Mouse (Mus musculus) lung, postnatal 0 days (tissue): ENCODE measurements at regions not wholly inside any gene's neighbourhood (a gene's known extent, or its start where the extent isn't known, plus 50 kb on each side); places are given as distances from the start of the nearest gene placed in this dataset.

ENCODE experiments used
- CTCF ChIP-seq: IDR thresholded peaks from 2 replicates; pipeline ENCODE4 v1.5.1; 2016; ENCODE audit warnings: antibody characterized with exemption, mild to moderate bottlenecking
- EP300 ChIP-seq: IDR thresholded peaks from 2 replicates; pipeline ENCODE4 v1.6.1; 2016; ENCODE audit warnings: antibody characterized with exemption, mild to moderate bottlenecking, control low read depth

- no peak for TF ChIP-seq CTCF
- TF ChIP-seq EP300: no peak
Observed at GRCm38 (mm10) chr1:185574978-185575377, 120.3 kb downstream of the Slc30a10 start.
